Mouse (Mus musculus): Measurements from ENCODE around the gene Gm13178. TPM values are rescaled to one million over a fixed set of nuclear protein-coding genes. Genes with fewer than 3 reads are reported as not detected.

Gm13178 gene
- polyA plus RNA-seq (2017; shearing (Covaris generic)), result not detected

GRCm38 (mm10) chr4:144721304-144721703 is at the start of gene Gm13178:
TSS of gene Gm13178 (minus strand) at chr4:144721404.
- no peak for ATAC-seq

- ATAC-seq, result no peak
These were observed 44.5 kb upstream of the Gm13178 start for GRCm38 (mm10) chr4:144765722-144766121.

- ATAC-seq, result no peak
These were observed 27.9 kb upstream of the Gm13178 start for GRCm38 (mm10) chr4:144749139-144749538.

- no peak for ATAC-seq
These were observed 1.5 kb downstream of the Gm13178 start for GRCm38 (mm10) chr4:144719691-144720090.

GRCm38 (mm10) chr4:144718288-144718687 is 2.9 kb downstream of the Gm13178 start:
- no peak for ATAC-seq

GRCm38 (mm10) chr4:144686268-144686667 is 34.9 kb downstream of the Gm13178 start, which contains the start of gene Gm436:
TSS of gene Gm436 (minus strand) at chr4:144686368.
- ATAC-seq, result no peak

Other genes starting within 250 kb of the Gm13178 start
- gene 9430007A20Rik, start 201.6 kb downstream of the Gm13178 start, polyA plus RNA-seq (2017; shearing (Covaris generic)), result not detected
- not detected for gene Gm13124, start 156.3 kb downstream of the Gm13178 start, polyA plus RNA-seq (2017; shearing (Covaris generic))
- gene Aadacl4, start 107.7 kb downstream of the Gm13178 start, polyA plus RNA-seq (2017; shearing (Covaris generic)), result not detected
- not detected for gene Gm436, start 35.0 kb downstream of the Gm13178 start, polyA plus RNA-seq (2017; shearing (Covaris generic))
- gene Gm438, start 65.2 kb upstream of the Gm13178 start, polyA plus RNA-seq (2017; shearing (Covaris generic)), result not detected
- 100 to 1,000 TPM in 1 of 2 experiments, 10 to 100 TPM in 1; 64.4 to 105 TPM for gene Dhrs3, start 171.4 kb upstream of the Gm13178 start, polyA plus RNA-seq (2017; shearing (Covaris generic))